ENCODE assay signal across 15 mouse cellular contexts in genomic region chr8:87742016-87742415, GRCm38 (mm10).
A peak's percentile ranks its signal among the peaks of the same experiment; 100 is the strongest.
DNase-seq lines count a peak whose midpoint lies in the region; ATAC-seq lines count a peak whose summit lies in the region.
"Had no signal": no experiment of that assay in that cellular context is flagged by ENCODE, and none has a peak within 500 bp of the region (broad histone marks: within the 10 kb centered on the region; RNA-seq: fewer than 3 reads in every experiment).

No protein-coding gene starts in this region.

- intact Hi-C loops in left cerebral cortex, postnatal 4 days (cut with DNase I): no loop called here
- intact Hi-C loops in left cerebral cortex, postnatal 25 days (cut with DNase I): no loop called here
- intact Hi-C loops in left cerebral cortex, postnatal 10 days (cut with DNase I): no loop called here

- WGBS in midbrain, embryonic 16.5 days: 53% methylated on average over 19 of the region's 19 CpGs

- H3K4me2 ChIP-seq in midbrain, embryonic 16.5 days (ENCODE audit: low read length): no peak overlapping the region
- H3K4me2 ChIP-seq: embryonic facial prominence, embryonic 15.5 days; neural tube, embryonic 12.5 days had no signal

- no peaks in the 10 kb centered on the region for H3K36me3 ChIP-seq in midbrain, embryonic 16.5 days (ENCODE audit: control insufficient read depth, insufficient read depth, low read length)
- H3K36me3 ChIP-seq: embryonic facial prominence, embryonic 15.5 days; neural tube, embryonic 12.5 days had no signal

- no peaks in the 10 kb centered on the region for H3K9me3 ChIP-seq in midbrain, embryonic 16.5 days (replicated peaks; ENCODE audit: control insufficient read depth, low read length, poor library complexity, severe bottlenecking)
- H3K9me3 ChIP-seq: embryonic facial prominence, embryonic 15.5 days; neural tube, embryonic 12.5 days had no signal

- peaks cover 47% of the 10 kb centered on the region for H3K4me1 ChIP-seq in midbrain, embryonic 16.5 days (ENCODE audit: control insufficient read depth, insufficient read depth, low read length)

- no peak overlapping the region for H3K9ac ChIP-seq in midbrain, embryonic 16.5 days (ENCODE audit: low read depth, low read length)
- H3K9ac ChIP-seq: embryonic facial prominence, embryonic 15.5 days; neural tube, embryonic 12.5 days had no signal

- H3K4me3 ChIP-seq in midbrain, embryonic 16.5 days (ENCODE audit: low read depth, low read length): no peak overlapping the region
- H3K4me3 ChIP-seq: embryonic facial prominence, embryonic 15.5 days; neural tube, embryonic 12.5 days had no signal

- no peaks in the 10 kb centered on the region for H3K27me3 ChIP-seq in midbrain, embryonic 16.5 days (ENCODE audit: control insufficient read depth, insufficient read depth, low read depth, low read length)
- H3K27me3 ChIP-seq: embryonic facial prominence, embryonic 15.5 days; neural tube, embryonic 12.5 days had no signal

- H3K27ac ChIP-seq in midbrain, embryonic 16.5 days (ENCODE audit: low read length): peak overlapping the region; percentile 19
- H3K27ac ChIP-seq: embryonic facial prominence, embryonic 15.5 days; neural tube, embryonic 12.5 days had no signal

- ATAC-seq in midbrain, embryonic 16.5 days: 0 out of 2 replicates have a peak, but pooled peaks have one; percentile 27
- ATAC-seq: CD4-positive, CD25-positive, alpha-beta regulatory T cell, adult 4 months had no signal

- DNase-seq in left cerebral cortex, postnatal 4 days: peak; percentile 70
- no peak for DNase-seq in left cerebral cortex, postnatal 25 days (ENCODE audit: low spot score in 2 of 2)
- DNase-seq in cerebellum, adult 11 months: peak; percentile 75
- peak; percentile 83 to 88 for DNase-seq in cerebellum, postnatal 25 days
- no peak for DNase-seq in left cerebral cortex, postnatal 10 days (ENCODE audit: extremely low spot score in 1 of 2, low spot score in 2 of 2)
- DNase-seq in Muller cell, postnatal 12 days (ENCODE audit: inconsistent ontology term): no peak
- DNase-seq in natural killer cell, adult 2 months (ENCODE audit: low spot score in 2 of 2): no peak
- DNase-seq: adrenal gland, postnatal 10 days; heart, postnatal 10 days; kidney, adult 8-10 months; lung, adult 2 months had no signal

Comparison
In these comparisons a context has a peak if more than half of its experiments do, and no peak if none do; other contexts are left out.
1. DNase-seq: peak in left cerebral cortex, postnatal 4 days (single experiment), cerebellum, adult 11 months (single experiment) and cerebellum, postnatal 25 days (2 of 2); none in left cerebral cortex, postnatal 25 days (0 of 2), left cerebral cortex, postnatal 10 days (0 of 2), Muller cell, postnatal 12 days (single experiment) and natural killer cell, adult 2 months (0 of 2).